Mouse (Mus musculus): Measurements from ENCODE around the gene Prdm5.

Gene Prdm5

GRCm38 (mm10) chr6:65834013-65834412, 55.2 kb downstream of the Prdm5 start:
- DNase-seq, result no peak

DNA sequence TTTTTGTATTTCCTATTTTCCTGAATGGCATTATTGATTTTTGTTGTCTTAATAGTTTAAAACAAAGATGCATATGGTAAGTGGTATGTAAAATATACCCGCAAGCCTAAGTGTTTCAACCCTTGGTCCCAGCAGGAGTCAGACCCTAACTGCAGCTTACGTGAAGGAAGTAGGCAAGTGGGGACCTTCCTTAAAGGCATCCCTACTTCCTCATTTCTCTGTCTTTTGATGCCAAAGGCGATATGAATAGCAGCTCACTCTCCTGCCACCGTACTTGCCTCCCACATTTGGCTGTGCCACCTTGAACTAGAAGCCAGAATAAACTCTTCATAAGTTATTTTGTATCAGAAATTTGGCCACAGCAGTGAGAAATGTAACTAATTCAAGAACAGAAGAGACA, 63.8 kb downstream of the Prdm5 start:
- no peak for DNase-seq

- DNase-seq, result no peak
Observed at GRCm38 (mm10) chr6:65849127-65849526, 70.3 kb downstream of the Prdm5 start.

GRCm38 (mm10) chr6:65849687-65850086, 70.9 kb downstream of the Prdm5 start:
- DNase-seq, result no peak

DNA sequence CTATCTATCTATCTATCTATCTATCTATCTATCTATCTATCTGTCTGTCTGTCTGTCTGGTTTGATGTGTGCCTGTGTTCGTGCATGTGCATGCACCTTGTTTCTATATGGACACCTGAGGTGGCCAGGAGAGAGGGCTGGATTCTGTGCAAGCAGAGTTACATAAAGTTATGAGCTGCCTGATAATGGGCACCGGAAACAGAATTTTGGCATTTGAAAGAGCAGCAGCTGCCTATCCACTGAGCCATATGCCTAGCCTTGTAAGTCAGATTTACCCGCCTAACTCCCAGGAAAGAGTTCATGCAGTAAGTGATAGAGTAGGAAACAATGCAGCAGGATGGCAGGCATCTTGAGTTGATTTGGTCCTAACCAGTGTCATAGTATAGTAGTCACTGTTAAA, 71.4 kb downstream of the Prdm5 start:
- DNase-seq, result no peak

- DNase-seq, result no peak
Observed at GRCm38 (mm10) chr6:65854020-65854419, 75.2 kb downstream of the Prdm5 start.

DNA sequence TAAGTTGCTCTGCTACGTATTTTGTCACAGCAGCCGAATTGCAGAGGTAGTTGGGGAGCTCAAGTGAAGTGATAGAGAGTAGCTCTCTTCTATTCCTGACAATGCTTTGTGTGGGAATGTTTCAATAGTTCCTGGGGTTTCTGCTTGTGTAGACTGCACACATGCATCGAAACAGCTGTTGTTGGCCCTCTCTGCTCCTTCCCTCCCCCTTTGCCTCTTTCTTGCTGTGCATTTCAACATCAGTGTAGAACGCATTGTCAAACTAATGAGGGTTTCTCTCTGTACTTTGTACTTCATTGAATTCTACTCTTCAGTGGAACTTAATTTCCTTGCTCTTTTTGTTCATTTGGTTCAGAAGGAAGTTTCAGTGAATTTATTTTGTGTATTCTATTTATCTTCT, 75.8 kb downstream of the Prdm5 start:
- no peak for DNase-seq

GRCm38 (mm10) chr6:65860609-65861008, 81.8 kb downstream of the Prdm5 start:
- DNase-seq, result no peak

DNA sequence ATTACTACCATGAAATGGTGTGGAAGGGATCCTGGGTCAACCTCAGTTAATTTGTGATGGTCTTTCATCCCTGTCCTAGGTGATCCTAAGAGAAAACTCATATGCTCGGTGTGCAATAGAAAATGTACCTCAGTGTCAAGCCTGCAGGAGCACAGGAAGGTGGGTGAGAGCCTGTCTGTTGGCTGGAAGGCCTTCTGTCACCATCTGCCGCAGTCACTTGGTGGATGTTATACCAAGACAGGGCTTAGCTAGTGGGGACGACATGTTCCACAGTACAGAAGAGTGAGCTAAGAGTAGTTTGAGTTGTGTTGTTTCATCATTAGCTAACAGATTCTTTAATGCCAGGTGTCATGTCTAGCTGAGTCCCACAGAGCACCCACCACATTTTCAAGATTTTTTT, 84.0 kb downstream of the Prdm5 start:
- DNase-seq, result no peak

DNA sequence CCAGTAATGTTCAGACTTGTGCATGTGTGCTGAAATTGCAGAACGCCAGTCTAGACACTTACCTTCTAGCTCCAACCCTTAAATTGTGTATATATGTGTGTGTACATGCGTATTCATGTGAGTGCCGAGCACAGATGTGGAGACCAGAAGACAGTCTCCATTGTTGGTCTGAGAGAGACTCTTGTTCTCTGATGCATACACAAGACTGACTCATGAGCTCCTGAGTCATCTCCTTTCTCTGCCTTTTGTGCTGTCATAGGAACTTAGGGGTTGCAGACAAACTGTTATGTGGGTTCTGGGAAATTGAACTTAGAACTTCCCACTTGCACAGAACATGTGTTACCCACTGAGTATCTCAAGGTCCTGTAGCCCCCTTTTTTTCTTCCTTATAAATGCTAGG, 85.4 kb downstream of the Prdm5 start:
- DNase-seq, result no peak

DNA sequence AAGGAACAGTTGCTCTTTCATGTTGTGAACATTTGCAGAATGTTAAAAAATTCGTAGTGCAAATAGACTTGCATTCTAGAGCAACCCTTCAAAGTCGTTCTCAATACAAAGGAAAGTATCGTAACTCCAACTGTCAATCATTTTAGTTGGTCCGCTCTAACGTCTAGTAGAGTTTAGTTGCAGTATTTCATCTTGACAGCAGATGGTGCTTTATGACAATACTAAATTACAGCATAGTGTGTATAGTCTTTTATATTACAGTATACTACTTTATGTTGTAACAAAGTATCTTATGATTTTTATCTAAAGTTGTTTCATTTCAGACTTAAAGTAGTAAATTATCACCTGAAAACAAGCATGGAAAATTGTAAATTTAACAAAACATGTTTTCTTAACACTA, 86.1 kb downstream of the Prdm5 start:
- no peak for DNase-seq

DNA sequence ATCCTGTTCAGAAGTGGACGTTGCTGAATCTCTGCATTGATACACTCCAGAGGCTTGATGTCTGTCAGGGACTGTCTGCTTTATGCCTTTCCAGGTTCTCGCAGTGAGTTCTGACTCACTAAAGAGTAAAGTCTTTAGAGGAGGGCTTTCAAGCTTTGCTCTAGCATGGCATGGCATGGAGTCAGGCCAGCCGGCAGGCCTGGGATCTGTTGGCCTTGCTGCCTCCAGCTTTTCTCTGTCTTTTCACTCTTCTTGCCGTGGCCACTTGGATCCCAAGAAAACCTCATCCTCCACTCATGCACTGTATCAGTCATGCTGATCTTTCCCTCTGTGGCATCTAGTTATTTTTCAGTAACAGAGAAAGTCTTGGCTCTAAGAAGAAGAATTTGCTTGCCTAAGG, 87.1 kb downstream of the Prdm5 start:
- DNase-seq, result no peak

GRCm38 (mm10) chr6:65871754-65872278, 93.0 kb downstream of the Prdm5 start:
- DNase-seq, result no peak

GRCm38 (mm10) chr6:65878300-65878699, 99.5 kb downstream of the Prdm5 start:
- no peak for DNase-seq

DNA sequence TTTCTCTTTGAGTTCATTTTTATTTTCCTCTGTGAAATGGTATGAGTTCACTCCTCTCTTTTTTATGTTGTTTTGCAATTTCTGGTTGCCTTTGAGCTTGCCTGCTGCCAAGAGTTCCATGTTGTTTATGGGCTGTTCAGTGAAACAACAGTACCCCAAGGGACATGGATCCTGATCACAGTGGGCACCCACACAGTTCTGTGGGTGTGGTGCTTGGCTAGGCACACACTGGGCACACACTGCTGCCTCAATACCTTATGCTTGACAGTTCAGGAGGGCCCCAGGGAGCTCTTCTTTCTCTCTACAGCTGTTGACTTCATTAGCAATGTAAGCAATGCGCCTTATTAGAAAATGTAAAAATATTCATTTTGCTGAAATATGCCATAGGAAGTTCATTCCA, 110.0 kb downstream of the Prdm5 start:
- no peak for DNase-seq

GRCm38 (mm10) chr6:65892045-65892660, 113.4 kb downstream of the Prdm5 start:
- DNase-seq, result no peak

- DNase-seq, result no peak
Observed at GRCm38 (mm10) chr6:65906657-65907182, 127.9 kb downstream of the Prdm5 start.

GRCm38 (mm10) chr6:65915421-65915820, 136.6 kb downstream of the Prdm5 start:
- DNase-seq, result no peak

DNA sequence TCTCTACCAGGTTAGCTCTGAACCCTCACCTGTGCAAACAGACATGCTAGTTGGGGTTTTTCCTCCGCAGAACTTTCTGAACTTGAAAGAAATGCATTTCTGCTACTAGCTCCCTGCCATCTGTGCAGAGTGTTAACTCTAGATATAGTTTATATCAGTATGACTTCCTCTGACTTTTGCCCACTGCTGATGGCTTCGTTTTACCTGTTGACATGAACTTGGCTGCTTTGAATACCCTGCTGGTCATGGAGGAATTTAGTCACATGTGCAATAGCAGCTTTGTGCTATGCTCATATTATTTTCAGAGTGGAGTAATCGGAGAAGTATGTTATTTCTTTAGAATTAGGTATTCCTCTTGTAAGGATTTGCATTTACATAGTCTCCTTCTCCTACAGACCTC, 142.9 kb downstream of the Prdm5 start:
- no peak for DNase-seq

GRCm38 (mm10) chr6:65923501-65924084, 144.8 kb downstream of the Prdm5 start:
- no peak for DNase-seq

DNA sequence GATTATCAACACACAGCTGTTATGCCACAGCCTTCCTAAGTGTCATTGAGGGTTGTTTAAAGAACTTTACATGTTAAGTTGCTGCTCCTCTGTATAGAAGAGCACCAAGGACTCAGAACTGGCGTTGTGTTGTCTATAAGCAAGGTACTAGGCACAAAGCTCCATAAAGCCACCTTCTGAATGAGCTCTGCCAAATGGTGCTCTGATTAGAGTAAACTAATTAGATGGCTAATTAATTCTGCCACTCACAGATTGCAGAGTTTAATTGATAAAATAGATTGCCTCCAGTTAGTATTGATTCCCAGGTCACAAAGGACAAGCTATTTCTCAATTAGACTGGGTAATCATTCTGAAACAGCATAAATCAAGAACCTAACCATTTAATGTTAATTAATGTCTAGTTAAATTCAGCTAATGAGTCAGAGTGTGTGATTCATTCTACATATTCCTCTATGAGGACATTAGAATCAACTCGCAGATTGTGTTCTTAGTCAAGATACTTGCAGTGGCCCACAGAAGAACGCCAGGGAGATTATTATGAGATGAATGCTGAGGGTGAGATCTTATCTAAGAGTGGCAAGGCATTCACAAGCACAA, 147.0 kb downstream of the Prdm5 start:
- no peak for DNase-seq

DNA sequence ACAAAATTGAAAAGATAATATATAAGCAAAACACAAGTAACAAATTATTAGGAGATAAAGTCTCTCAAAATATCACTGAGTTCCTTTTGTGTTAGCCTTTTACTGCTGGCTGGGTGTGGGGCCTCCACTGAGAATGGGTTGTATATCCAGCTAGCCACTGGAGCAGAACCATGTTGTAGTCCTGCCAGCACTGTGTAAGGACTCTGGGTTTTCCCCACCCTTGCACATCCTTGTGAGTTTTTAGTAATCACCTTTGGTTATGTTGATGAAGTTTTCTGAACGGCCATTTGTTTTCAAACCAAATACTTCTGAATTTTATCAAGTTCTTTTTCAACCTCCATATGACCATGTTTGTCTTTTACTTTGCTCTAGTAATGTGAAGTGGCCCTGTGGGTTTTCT, 151.7 kb downstream of the Prdm5 start:
- DNase-seq, result no peak

DNA sequence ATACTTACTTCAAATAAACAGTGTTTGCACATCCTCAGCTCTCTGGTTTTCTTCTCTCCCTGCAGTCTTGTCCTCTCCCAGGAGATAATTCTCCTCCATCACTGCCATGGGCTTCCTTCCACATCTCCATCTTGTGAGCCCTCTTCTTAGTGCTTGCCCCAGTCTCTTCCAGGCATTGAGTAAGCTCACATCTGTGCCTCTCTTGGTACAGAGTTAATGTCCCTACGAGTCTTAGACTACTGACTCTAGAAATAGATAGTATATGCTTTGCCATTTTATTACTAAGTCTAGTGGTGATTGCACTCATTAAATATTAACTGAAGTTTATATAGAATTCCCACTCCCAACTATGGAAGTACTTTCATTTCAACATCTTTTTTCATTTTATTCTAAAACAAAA, 154.0 kb downstream of the Prdm5 start:
- no peak for DNase-seq

GRCm38 (mm10) chr6:65933177-65933576, 154.4 kb downstream of the Prdm5 start:
- no peak for DNase-seq
